Mouse (Mus musculus) kidney, adult 2 months (tissue): ENCODE data around the gene Ctf1. TPM values are rescaled to one million over a fixed set of nuclear protein-coding genes. Genes with fewer than 3 reads are reported as not detected.

Experiments used
- DNase-seq: peaks from one replicate; pipeline ENCODE4 v3.0.0; 2021
- H3K27ac ChIP-seq: fragments of 200-500 bp; 2 replicates; pipeline ENCODE4 v1.5.1; 2012; ENCODE audit warnings: low read depth, low read length, control low read depth, inconsistent platforms; ENCODE audit not compliant: insufficient read depth
- H3K27me3 ChIP-seq: fragments of 200-500 bp; replicated peaks from 2 replicates; pipeline ENCODE4 v1.6.1; 2012; ENCODE audit warnings: mild to moderate bottlenecking, moderate library complexity, low read length, inconsistent platforms; ENCODE audit not compliant: control insufficient read depth, insufficient read depth
- H3K36me3 ChIP-seq: fragments of 200-500 bp; 2 replicates; pipeline ENCODE4 v1.6.1; 2012; ENCODE audit warnings: mild to moderate bottlenecking, moderate library complexity, low read length, inconsistent platforms; ENCODE audit not compliant: control insufficient read depth, insufficient read depth
- H3K4me1 ChIP-seq: fragments of 200-500 bp; 2 replicates; pipeline ENCODE4 v1.6.1; 2011; ENCODE audit warnings: low read length; ENCODE audit not compliant: control insufficient read depth, insufficient read depth
- H3K4me3 ChIP-seq: fragments of 200-500 bp; 2 replicates; pipeline ENCODE4 v1.5.1; 2011; ENCODE audit warnings: mild to moderate bottlenecking, low read depth, low read length, control low read depth; ENCODE audit not compliant: insufficient read depth
- CTCF ChIP-seq: fragments of 200-500 bp; conservative IDR thresholded peaks from 2 replicates; pipeline ENCODE4 v1.5.1; 2011; ENCODE audit warnings: low read depth, mild to moderate bottlenecking, control low read depth, low read length, moderate library complexity, mixed read lengths; ENCODE audit not compliant: insufficient read depth, insufficient read length
- POLR2A ChIP-seq: fragments of 200-500 bp; IDR thresholded peaks from one replicate; pipeline ENCODE4 v1.6.1; 2011; ENCODE audit warnings: low read depth, low read length, control low read depth
- whole genome bisulfite sequencing: fragments of 180-500 bp; shearing (Covaris S2); methylation state at CpG from one replicate; pipeline ENCODE4 v1.1.7; 2018; 5-methylcytosine and 5-hydroxymethylcytosine counted together
- polyA plus RNA-seq: library from polyadenylated mRNA; depleted of rRNA; stranded (reverse); fragments of >200 nt; gene quantifications from 2 replicates; pipeline ENCODE4 v1.2.3, GENCODE M21; 2012

The Ctf1 gene
- polyA plus RNA-seq, 1 experiment = 19.4 TPM

DNA sequence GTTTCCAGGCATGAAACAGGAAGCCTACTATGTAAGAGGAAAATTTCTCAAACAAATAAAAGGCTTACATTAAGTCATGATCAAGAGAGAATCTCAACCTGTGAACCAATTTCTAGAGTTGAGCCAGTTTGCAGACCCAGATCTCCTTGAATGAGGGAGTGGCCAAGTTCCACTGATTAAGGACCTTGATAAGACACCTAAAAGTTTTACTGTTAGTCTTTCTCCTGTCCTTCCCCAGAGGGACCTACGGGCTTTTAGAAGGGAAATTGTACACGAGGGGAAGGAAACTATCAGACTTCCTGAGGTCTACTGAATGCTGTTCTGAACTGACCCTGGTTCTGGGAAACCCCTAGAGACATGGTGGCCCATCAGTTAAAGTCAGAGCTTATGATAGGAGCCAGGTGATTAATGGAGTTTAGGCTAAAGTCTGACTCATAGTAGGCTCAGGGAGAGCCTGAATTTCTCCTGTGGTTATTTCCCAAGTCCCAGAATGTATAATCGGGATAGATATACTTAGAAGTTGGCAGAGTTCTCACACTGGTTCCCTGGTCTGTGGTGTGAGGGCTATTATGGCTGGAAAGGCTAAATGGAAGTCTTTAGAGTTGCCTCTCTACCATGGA, 11.7 kb upstream of the Ctf1 start:
- 59% methylated on average over 3 of the region's 3 CpGs for WGBS
- no peaks in the 10 kb centered on the region; the same call in 1 of the 2 replicates for H3K36me3 ChIP-seq
- peaks cover 13% of the 10 kb centered on the region; the same call in 1 of the 2 replicates for H3K4me1 ChIP-seq
- no peaks in the 10 kb centered on the region for H3K27me3 ChIP-seq
- TF ChIP-seq POLR2A (no peak), CTCF (no peak)
- DNase-seq = no peak
- H3K4me3 ChIP-seq = no peak overlapping the region
- H3K27ac ChIP-seq = no peak overlapping the region

GRCm38 (mm10) chr7:127703561-127704178, 8.9 kb upstream of the Ctf1 start:
- 53% methylated on average over 8 of the region's 8 CpGs for WGBS
- Histone ChIP-seq H3K27ac (peak overlapping the region; percentile 29), H3K27me3 (no peaks in the 10 kb centered on the region), H3K4me3 (no peak overlapping the region), H3K36me3 (no peaks in the 10 kb centered on the region; the same call in 1 of the 2 replicates), H3K4me1 (peaks cover 19% of the 10 kb centered on the region; the same call in 1 of the 2 replicates)
- DNase-seq = peak; percentile 83
- TF ChIP-seq CTCF (no peak), POLR2A (no peak)

- no peak for DNase-seq
- Histone ChIP-seq H3K4me3 (no peak overlapping the region), H3K36me3 (no peaks in the 10 kb centered on the region; the same call in 1 of the 2 replicates), H3K27me3 (no peaks in the 10 kb centered on the region), H3K27ac (peak overlapping the region; percentile 29; the same call in 1 of the 2 replicates), H3K4me1 (peaks cover 19% of the 10 kb centered on the region; the same call in 1 of the 2 replicates)
- WGBS = 81% methylated on average over 6 of the region's 6 CpGs
- no peak for TF ChIP-seq POLR2A
- no peak for TF ChIP-seq CTCF
Measured at GRCm38 (mm10) chr7:127704598-127704997, 7.9 kb upstream of the Ctf1 start.

GRCm38 (mm10) chr7:127705706-127706105, 6.8 kb upstream of the Ctf1 start:
- TF ChIP-seq POLR2A = no peak
- TF ChIP-seq CTCF = no peak
- WGBS = 86% methylated on average over 4 of the region's 4 CpGs
- no peaks in the 10 kb centered on the region; the same call in 1 of the 2 replicates for H3K36me3 ChIP-seq
- no peak for DNase-seq
- peaks cover 20% of the 10 kb centered on the region; the same call in 1 of the 2 replicates for H3K4me1 ChIP-seq
- no peak overlapping the region for H3K4me3 ChIP-seq
- H3K27ac ChIP-seq = no peak overlapping the region
- no peaks in the 10 kb centered on the region for H3K27me3 ChIP-seq

DNA sequence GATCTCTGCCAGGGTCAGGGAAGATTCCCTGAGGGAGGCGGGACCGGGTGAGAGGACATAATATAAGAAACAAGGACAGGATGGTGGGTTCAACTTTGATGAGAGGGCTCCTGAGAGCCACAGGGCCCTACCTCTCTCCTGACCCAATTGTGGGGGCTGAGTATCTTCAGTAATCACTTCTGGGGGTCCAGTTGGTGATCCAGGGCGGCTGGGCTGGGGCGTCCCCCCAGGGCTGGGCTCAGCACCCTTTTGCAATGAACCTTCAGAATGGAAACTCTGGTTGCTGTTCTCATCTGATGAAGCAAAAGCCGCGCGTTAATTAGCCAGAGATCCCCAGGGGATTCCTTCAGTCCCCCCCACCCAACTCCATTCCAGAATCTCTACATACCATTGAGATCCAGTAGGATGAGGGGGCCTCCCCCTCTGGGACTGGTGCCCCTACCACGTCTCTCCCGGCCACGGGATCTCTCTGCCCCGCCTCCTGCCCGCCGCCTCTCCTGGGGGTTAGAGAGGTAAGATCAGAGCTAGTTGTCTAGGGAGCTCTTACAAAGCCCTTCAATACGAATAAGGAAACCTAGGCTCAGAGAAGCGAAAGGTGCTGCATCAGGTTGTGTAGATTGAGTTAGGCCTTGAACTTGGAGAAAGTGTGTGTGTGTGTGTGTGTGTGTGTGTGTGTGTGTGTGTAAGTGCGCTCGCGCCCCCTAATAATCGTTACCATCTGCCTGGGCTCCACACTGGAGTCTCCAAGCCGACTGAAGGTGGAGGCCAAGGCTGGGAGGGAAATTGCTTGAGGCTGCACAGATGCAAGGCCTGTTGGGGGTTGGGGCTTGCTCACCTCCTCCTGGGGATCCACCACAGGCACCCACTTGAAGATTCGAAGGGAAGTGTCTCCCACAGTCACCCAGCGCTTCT, 5.2 kb upstream of the Ctf1 start:
- H3K27ac ChIP-seq = peak overlapping the region; percentile 69
- peaks cover 30% of the 10 kb centered on the region; the same call in 1 of the 2 replicates for H3K4me1 ChIP-seq
- 41% methylated on average over 22 of the region's 22 CpGs for WGBS
- no peak for DNase-seq
- H3K27me3 ChIP-seq = no peaks in the 10 kb centered on the region
- H3K36me3 ChIP-seq = no peaks in the 10 kb centered on the region
- peak overlapping the region; percentile 75 for H3K4me3 ChIP-seq
- TF ChIP-seq POLR2A (no peak), CTCF (no peak)

DNA sequence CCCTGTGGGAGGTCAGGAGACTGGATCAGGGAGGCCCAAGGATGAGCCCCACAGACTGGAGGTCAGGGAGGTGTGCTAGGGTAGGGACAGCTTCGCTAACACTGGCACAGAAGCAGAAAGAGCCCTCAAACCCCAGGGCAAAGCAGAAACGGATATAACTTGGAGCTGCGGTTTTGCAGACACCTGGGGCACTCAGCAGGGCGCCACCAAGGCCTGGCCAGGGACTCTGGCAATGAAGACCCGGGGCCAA, 4.7 kb upstream of the Ctf1 start:
- TF ChIP-seq POLR2A = no peak
- no peak for TF ChIP-seq CTCF
- H3K27ac ChIP-seq = peak overlapping the region; percentile 69
- H3K4me1 ChIP-seq = peaks cover 30% of the 10 kb centered on the region; the same call in 1 of the 2 replicates
- H3K27me3 ChIP-seq = no peaks in the 10 kb centered on the region
- no peaks in the 10 kb centered on the region for H3K36me3 ChIP-seq
- H3K4me3 ChIP-seq = peak overlapping the region; percentile 75
- 3% methylated on average over 5 of the region's 5 CpGs for WGBS
- DNase-seq = no peak
